Comparison of ENCODE assay signal across 9 mouse cellular contexts in genomic region chr9:20973001-20973681, GRCm38 (mm10). TPM values are rescaled to one million over a fixed set of nuclear protein-coding genes. Genes with fewer than 3 reads are reported as not detected.
DNase-seq lines count a peak whose midpoint lies in the region; ATAC-seq and TF ChIP-seq lines count a peak whose summit lies in the region.
"Had no signal": no experiment of that assay in that cellular context is flagged by ENCODE, and none has a peak within 500 bp of the region (broad histone marks: within the 10 kb centered on the region; RNA-seq: fewer than 3 reads in every experiment).

No protein-coding gene starts in this region.

- no peaks in the 10 kb centered on the region for H3K27me3 ChIP-seq in kidney, embryonic 14.5 days (ENCODE audit: control insufficient read depth, insufficient read depth, low read length)
- no peaks in the 10 kb centered on the region for H3K27me3 ChIP-seq in embryonic facial prominence, embryonic 10.5 days (replicated peaks; ENCODE audit: low read depth, poor library complexity, severe bottlenecking)
- no peaks in the 10 kb centered on the region for H3K27me3 ChIP-seq in hindbrain, embryonic 14.5 days (ENCODE audit: control insufficient read depth, insufficient read depth, low read length)
- H3K27me3 ChIP-seq in liver, embryonic 14.5 days (ENCODE audit: control insufficient read depth, insufficient read depth, low read length): no peaks in the 10 kb centered on the region
- H3K27me3 ChIP-seq: Patski had no signal

- 41% methylated on average over 4 of the region's 4 CpGs for WGBS in kidney, embryonic 14.5 days
- 77% methylated on average over 4 of the region's 4 CpGs for WGBS in embryonic facial prominence, embryonic 10.5 days
- WGBS in hindbrain, embryonic 14.5 days: 94% methylated on average over 4 of the region's 4 CpGs
- WGBS in liver, embryonic 14.5 days (ENCODE audit: insufficient replicate concordance): 69% methylated on average over 4 of the region's 4 CpGs

- H3K27ac ChIP-seq in kidney, embryonic 14.5 days (ENCODE audit: low read depth, low read length): peak overlapping the region; percentile 95; the same call in 1 of the 2 replicates
- peak overlapping the region; percentile 88 for H3K27ac ChIP-seq in embryonic facial prominence, embryonic 10.5 days (replicated peaks)
- H3K27ac ChIP-seq in hindbrain, embryonic 14.5 days: no peak overlapping the region
- H3K27ac ChIP-seq in liver, embryonic 14.5 days: no peak overlapping the region

- TF ChIP-seq CTCF in liver, embryonic 14.5 days (IDR thresholded peaks at IDR 0.05; ENCODE audit: low read depth): no peak

- DNase-seq in kidney, adult 18-20 months: no peak
- no peak for DNase-seq in embryonic facial prominence, embryonic 10.5 days (ENCODE audit: low spot score)
- no peak for DNase-seq in hindbrain, embryonic 14.5 days (ENCODE audit: low spot score)
- no peak for DNase-seq in liver, embryonic 14.5 days (ENCODE audit: low read depth in 3 of 3, low spot score in 3 of 3)
- no peak for DNase-seq in cerebellum, postnatal 25 days
- no peak for DNase-seq in adrenal gland, postnatal 4 days (ENCODE audit: low spot score in 2 of 2)
- DNase-seq in adrenal gland, adult (ENCODE audit: inconsistent age in 2 of 2, low spot score in 1 of 2): no peak

- H3K4me2 ChIP-seq in kidney, embryonic 14.5 days (replicated peaks; ENCODE audit: low read depth, low read length): peak overlapping the region; percentile 78
- H3K4me2 ChIP-seq in hindbrain, embryonic 14.5 days (replicated peaks): peak overlapping the region; percentile 39; the same call in 1 of the 2 replicates
- H3K4me2 ChIP-seq in liver, embryonic 14.5 days (ENCODE audit: low read depth): peak overlapping the region; percentile 6; the same call in 1 of the 2 replicates

- peaks cover 35% of the 10 kb centered on the region for H3K4me1 ChIP-seq in kidney, embryonic 14.5 days (ENCODE audit: control insufficient read depth, insufficient read depth, low read length)
- peaks cover 67% of the 10 kb centered on the region for H3K4me1 ChIP-seq in embryonic facial prominence, embryonic 10.5 days
- H3K4me1 ChIP-seq in hindbrain, embryonic 14.5 days (replicated peaks; ENCODE audit: control insufficient read depth, insufficient read depth, low read length): peaks cover 22% of the 10 kb centered on the region; the same call in 1 of the 2 replicates
- H3K4me1 ChIP-seq in liver, embryonic 14.5 days (replicated peaks; ENCODE audit: control insufficient read depth in 2 of 2, insufficient read depth in 2 of 2, low read length in 1 of 2): peaks cover 3 to 20% of the 10 kb centered on the region in 2 experiments

- ATAC-seq in kidney, embryonic 14.5 days (ENCODE audit: low FRiP score, low TSS enrichment): peak; percentile 6; the same call in 1 of the 2 replicates
- ATAC-seq in hindbrain, embryonic 14.5 days (ENCODE audit: low FRiP score): no peak
- ATAC-seq in liver, embryonic 14.5 days (ENCODE audit: insufficient read depth): no peak
- ATAC-seq: Patski had no signal

- peak overlapping the region; percentile 75; the same call in 1 of the 2 replicates for H3K4me3 ChIP-seq in kidney, embryonic 14.5 days (ENCODE audit: low read length)
- peak overlapping the region; percentile 53 for H3K4me3 ChIP-seq in embryonic facial prominence, embryonic 10.5 days
- no peak overlapping the region for H3K4me3 ChIP-seq in hindbrain, embryonic 14.5 days (replicated peaks; ENCODE audit: low read length)
- no peak overlapping the region for H3K4me3 ChIP-seq in liver, embryonic 14.5 days (ENCODE audit: insufficient read depth in 1 of 2, low read depth in 2 of 2, low read length in 2 of 2)

- no peaks in the 10 kb centered on the region for H3K9me3 ChIP-seq in kidney, embryonic 14.5 days (ENCODE audit: control insufficient read depth, low read length)
- H3K9me3 ChIP-seq in embryonic facial prominence, embryonic 10.5 days: no peaks in the 10 kb centered on the region
- H3K9me3 ChIP-seq in hindbrain, embryonic 14.5 days (ENCODE audit: control insufficient read depth, low read length): no peaks in the 10 kb centered on the region
- no peaks in the 10 kb centered on the region for H3K9me3 ChIP-seq in liver, embryonic 14.5 days (ENCODE audit: control insufficient read depth, low read length)

- no peak for TF ChIP-seq EP300 in liver, embryonic 14.5 days (IDR thresholded peaks at IDR 0.05; ENCODE audit: low read depth)

- H3K36me3 ChIP-seq in kidney, embryonic 14.5 days (ENCODE audit: control insufficient read depth, insufficient read depth, low read length): peaks cover 11% of the 10 kb centered on the region
- peaks cover 28% of the 10 kb centered on the region for H3K36me3 ChIP-seq in embryonic facial prominence, embryonic 10.5 days (replicated peaks)
- peaks cover 1% of the 10 kb centered on the region; the same call in 1 of the 2 replicates for H3K36me3 ChIP-seq in hindbrain, embryonic 14.5 days (replicated peaks; ENCODE audit: control insufficient read depth, insufficient read depth)
- no peaks in the 10 kb centered on the region for H3K36me3 ChIP-seq in liver, embryonic 14.5 days (replicated peaks; ENCODE audit: control insufficient read depth, insufficient read depth, low read depth)

- peak overlapping the region; percentile 42 for H3K9ac ChIP-seq in kidney, embryonic 14.5 days (ENCODE audit: low read depth, low read length)
- H3K9ac ChIP-seq in hindbrain, embryonic 14.5 days: 0 out of 2 replicates have a peak overlapping the region, but pooled peaks have one; percentile 21
- no peak overlapping the region for H3K9ac ChIP-seq in liver, embryonic 14.5 days (replicated peaks)

RNA-seq across cellular contexts. Expression of gene S1pr2, which starts 3.4 kb away (rescaled TPM):
- 26.7 and 36.1 TPM in 2 replicates for polyA plus RNA-seq in kidney, embryonic 14.5 days (2014; fragmentation: Nextera tagmentation; extraction: Ambion mirVana)
- 38.2 and 42.8 TPM in 2 replicates for polyA plus RNA-seq in embryonic facial prominence, embryonic 10.5 days (2016; fragmentation: Nextera tagmentation; extraction: Ambion mirVana)
- polyA plus RNA-seq in hindbrain, embryonic 14.5 days (2014; fragmentation: Nextera tagmentation; extraction: Ambion mirVana): 8.6 and 8.8 TPM in 2 replicates
- 1.2 and 1.3 TPM in 2 replicates for polyA plus RNA-seq in liver, embryonic 14.5 days (2012; rRNA removed)
- polyA plus RNA-seq in liver, embryonic 14.5 days (2014; fragmentation: Nextera tagmentation; extraction: Ambion mirVana): 2.3 and 3.0 TPM in 2 replicates
- total RNA-seq in adrenal gland, postnatal 4 days (2021): 10 to 100 TPM; 12.2 to 17.0 TPM

RNA-seq across cellular contexts. Expression of gene Dnmt1, which starts 13.5 kb away (rescaled TPM):
- 71.8 and 87.1 TPM in 2 replicates for polyA plus RNA-seq in kidney, embryonic 14.5 days (2014; fragmentation: Nextera tagmentation; extraction: Ambion mirVana)
- 168 and 176 TPM in 2 replicates for polyA plus RNA-seq in embryonic facial prominence, embryonic 10.5 days (2016; fragmentation: Nextera tagmentation; extraction: Ambion mirVana)
- polyA plus RNA-seq in hindbrain, embryonic 14.5 days (2014; fragmentation: Nextera tagmentation; extraction: Ambion mirVana): 37.8 and 41.1 TPM in 2 replicates
- 47.6 and 55.9 TPM in 2 replicates for polyA plus RNA-seq in liver, embryonic 14.5 days (2012; rRNA removed)
- 43.1 and 48.6 TPM in 2 replicates for polyA plus RNA-seq in liver, embryonic 14.5 days (2014; fragmentation: Nextera tagmentation; extraction: Ambion mirVana)
- total RNA-seq in adrenal gland, postnatal 4 days (2021): 10 to 100 TPM; 71.8 to 89.6 TPM

RNA-seq across cellular contexts. Expression of gene Mrpl4, which starts 29.4 kb away (rescaled TPM):
- polyA plus RNA-seq in kidney, embryonic 14.5 days (2014; fragmentation: Nextera tagmentation; extraction: Ambion mirVana): 145 and 146 TPM in 2 replicates
- polyA plus RNA-seq in embryonic facial prominence, embryonic 10.5 days (2016; fragmentation: Nextera tagmentation; extraction: Ambion mirVana): 154 and 161 TPM in 2 replicates
- 97.3 and 102 TPM in 2 replicates for polyA plus RNA-seq in hindbrain, embryonic 14.5 days (2014; fragmentation: Nextera tagmentation; extraction: Ambion mirVana)
- 36.5 and 36.7 TPM in 2 replicates for polyA plus RNA-seq in liver, embryonic 14.5 days (2012; rRNA removed)
- polyA plus RNA-seq in liver, embryonic 14.5 days (2014; fragmentation: Nextera tagmentation; extraction: Ambion mirVana): 61.3 and 67.7 TPM in 2 replicates
- total RNA-seq in adrenal gland, postnatal 4 days (2021): 10 to 100 TPM; 96.9 to 97.0 TPM

RNA-seq across cellular contexts. Expression of gene Icam1, which starts 42.6 kb away (rescaled TPM):
- polyA plus RNA-seq in kidney, embryonic 14.5 days (2014; fragmentation: Nextera tagmentation; extraction: Ambion mirVana): 7.1 and 10.3 TPM in 2 replicates
- polyA plus RNA-seq in embryonic facial prominence, embryonic 10.5 days (2016; fragmentation: Nextera tagmentation; extraction: Ambion mirVana): 5.9 and 6.0 TPM in 2 replicates
- polyA plus RNA-seq in hindbrain, embryonic 14.5 days (2014; fragmentation: Nextera tagmentation; extraction: Ambion mirVana): 3.6 and 3.8 TPM in 2 replicates
- 5.4 and 6.9 TPM in 2 replicates for polyA plus RNA-seq in liver, embryonic 14.5 days (2012; rRNA removed)
- polyA plus RNA-seq in liver, embryonic 14.5 days (2014; fragmentation: Nextera tagmentation; extraction: Ambion mirVana): 7.9 and 9.1 TPM in 2 replicates
- total RNA-seq in adrenal gland, postnatal 4 days (2021): 10 to 100 TPM in 1 of 2 experiments, 1 to 10 TPM in 1; 10.0 to 11.7 TPM

RNA-seq across cellular contexts. Expression of gene Icam4, which starts 56.0 kb away (rescaled TPM):
- polyA plus RNA-seq in kidney, embryonic 14.5 days (2014; fragmentation: Nextera tagmentation; extraction: Ambion mirVana): 0.45 and 0.49 TPM in 2 replicates
- 3.8 and 5.1 TPM in 2 replicates for polyA plus RNA-seq in embryonic facial prominence, embryonic 10.5 days (2016; fragmentation: Nextera tagmentation; extraction: Ambion mirVana)
- 0.31 TPM in 1 of 2 replicates, not detected in the other for polyA plus RNA-seq in hindbrain, embryonic 14.5 days (2014; fragmentation: Nextera tagmentation; extraction: Ambion mirVana)
- 61.8 and 64.1 TPM in 2 replicates for polyA plus RNA-seq in liver, embryonic 14.5 days (2012; rRNA removed)
- polyA plus RNA-seq in liver, embryonic 14.5 days (2014; fragmentation: Nextera tagmentation; extraction: Ambion mirVana): 204 and 223 TPM in 2 replicates
- total RNA-seq in adrenal gland, postnatal 4 days (2021): 1 to 10 TPM; 3.8 to 4.5 TPM

Comparison
In these comparisons a context has a peak if more than half of its experiments do, and no peak if none do; other contexts are left out.
1. H3K27ac ChIP-seq: peak in kidney, embryonic 14.5 days (single experiment) and embryonic facial prominence, embryonic 10.5 days (single experiment); none in hindbrain, embryonic 14.5 days (single experiment) and liver, embryonic 14.5 days (single experiment).
2. H3K4me2 ChIP-seq: peak in every context shown above with its lines; median percentile 78 in kidney, embryonic 14.5 days; 39 in hindbrain, embryonic 14.5 days; 6 in liver, embryonic 14.5 days.
3. H3K4me3 ChIP-seq: peak in kidney, embryonic 14.5 days (single experiment) and embryonic facial prominence, embryonic 10.5 days (single experiment); none in hindbrain, embryonic 14.5 days (single experiment) and liver, embryonic 14.5 days (0 of 2).